Mouse (Mus musculus) brown adipose tissue, adult 24 weeks (tissue): ENCODE results near the gene Apold1. TPM values are rescaled to one million over a fixed set of nuclear protein-coding genes. Genes with fewer than 3 reads are reported as not detected.

Source experiments
- H3K27ac ChIP-seq: fragments of 200-500 bp; replicated peaks from 2 replicates; pipeline ENCODE4 v1.5.1; 2012; ENCODE audit warnings: low read depth, mild to moderate bottlenecking, low read length
- H3K4me1 ChIP-seq: fragments of 200-500 bp; 2 replicates; pipeline ENCODE4 v1.6.1; 2012; ENCODE audit warnings: low read length, mixed read lengths; ENCODE audit not compliant: control insufficient read depth, insufficient read depth, insufficient read length
- H3K4me3 ChIP-seq: fragments of 200-500 bp; 2 replicates; pipeline ENCODE4 v1.5.1; 2012; ENCODE audit warnings: low read depth, mild to moderate bottlenecking, low read length, moderate library complexity; ENCODE audit not compliant: insufficient read depth
- polyA plus RNA-seq: library from polyadenylated mRNA; stranded (reverse); fragments of >200 nt; gene quantifications from 2 replicates; pipeline ENCODE4 v1.2.4, GENCODE M21; 2012; ENCODE audit not compliant: missing spikeins, insufficient read depth, insufficient read length

The Apold1 gene
- polyA plus RNA-seq, 1 experiment: 22.1 TPM

DNA sequence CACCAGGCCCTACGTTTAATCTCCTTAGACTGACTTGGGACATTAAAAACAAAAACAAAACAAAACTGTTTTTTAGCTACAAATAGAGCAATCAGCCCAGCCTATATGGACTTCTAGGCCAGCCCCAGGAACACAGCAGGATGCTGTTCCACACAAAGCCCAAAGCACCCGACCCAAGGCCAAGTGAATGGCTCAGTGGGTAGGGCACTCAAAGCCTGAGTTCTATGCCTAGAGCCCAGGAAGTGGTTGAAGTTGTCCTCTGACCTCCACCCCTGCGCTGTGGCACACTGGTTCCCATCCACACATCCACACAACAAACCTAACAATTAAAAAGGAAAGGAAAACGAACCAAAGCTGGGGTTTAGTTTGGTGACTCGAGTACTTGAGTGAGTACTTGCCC is 20.2 kb upstream of the Apold1 start:
- H3K4me1 ChIP-seq: no peaks in the 10 kb centered on the region
- H3K4me3 ChIP-seq: no peak overlapping the region

DNA sequence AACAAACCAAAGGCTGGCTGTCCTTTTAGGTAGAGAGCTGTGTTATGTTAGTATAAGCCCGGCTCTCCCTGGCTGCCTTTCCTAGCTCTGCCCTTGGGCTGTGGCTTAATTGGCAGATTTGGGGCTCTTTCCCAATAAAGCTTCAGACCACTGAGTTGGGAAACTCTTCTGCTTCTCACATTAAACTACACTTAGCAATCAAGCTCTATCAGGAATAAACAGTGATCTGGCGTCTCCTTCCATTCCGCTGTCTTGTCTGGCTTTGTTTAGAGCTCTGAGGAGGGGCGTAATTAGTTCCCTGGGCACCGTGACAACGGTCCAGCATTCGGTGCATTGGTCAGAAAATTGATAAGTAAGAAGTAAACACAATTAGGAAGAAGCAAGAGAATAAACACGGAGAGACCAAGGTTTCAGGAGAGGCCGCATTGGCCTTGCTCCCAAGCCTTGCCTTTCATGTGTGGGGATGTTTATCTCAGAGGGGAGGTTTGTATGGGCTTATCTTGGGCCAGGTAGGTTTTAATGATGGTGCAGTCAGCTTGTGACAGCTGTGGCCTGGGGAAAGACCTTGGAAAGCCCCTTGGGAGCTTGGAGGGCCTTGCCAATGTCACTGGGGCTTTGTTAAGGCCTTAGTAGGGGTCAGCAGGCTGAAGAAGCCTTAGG is 19.5 kb upstream of the Apold1 start:
- Histone ChIP-seq H3K4me3 (no peak overlapping the region), H3K27ac (no peak overlapping the region), H3K4me1 (no peaks in the 10 kb centered on the region)

More for the DNA sequence above, 20.2 kb upstream of the Apold1 start:
- no peak overlapping the region for H3K27ac ChIP-seq

GRCm38 (mm10) chr6:134962518-134962893 is 19.0 kb upstream of the Apold1 start:
- Histone ChIP-seq H3K4me1 (no peaks in the 10 kb centered on the region), H3K27ac (no peak overlapping the region)

GRCm38 (mm10) chr6:134963910-134964309 is 17.6 kb upstream of the Apold1 start:
- H3K4me3 ChIP-seq: no peak overlapping the region
- H3K27ac ChIP-seq: no peak overlapping the region
- no peaks in the 10 kb centered on the region for H3K4me1 ChIP-seq

More at GRCm38 (mm10) chr6:134962518-134962893, 19.0 kb upstream of the Apold1 start:
- H3K4me3 ChIP-seq: no peak overlapping the region

DNA sequence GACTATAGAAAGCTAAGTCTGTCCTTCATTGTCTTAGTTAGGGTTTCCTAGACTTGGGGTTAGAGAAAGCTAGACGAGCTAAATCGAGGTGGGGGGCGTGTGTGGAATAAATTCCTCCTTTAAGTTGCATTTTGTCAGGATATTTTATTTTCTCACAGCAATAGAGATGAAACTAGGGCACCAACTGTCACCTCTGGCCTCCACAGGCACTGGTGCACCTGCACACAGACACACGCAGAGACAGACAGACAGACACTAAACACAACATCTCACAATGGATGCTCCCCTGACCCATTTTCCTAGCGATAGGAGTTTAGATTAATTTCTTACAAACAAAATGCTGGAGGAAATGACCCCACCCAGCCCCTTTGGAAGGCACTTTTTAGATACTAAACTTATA is 14.8 kb upstream of the Apold1 start:
- Histone ChIP-seq H3K4me3 (no peak overlapping the region), H3K27ac (no peak overlapping the region), H3K4me1 (no peaks in the 10 kb centered on the region)

DNA sequence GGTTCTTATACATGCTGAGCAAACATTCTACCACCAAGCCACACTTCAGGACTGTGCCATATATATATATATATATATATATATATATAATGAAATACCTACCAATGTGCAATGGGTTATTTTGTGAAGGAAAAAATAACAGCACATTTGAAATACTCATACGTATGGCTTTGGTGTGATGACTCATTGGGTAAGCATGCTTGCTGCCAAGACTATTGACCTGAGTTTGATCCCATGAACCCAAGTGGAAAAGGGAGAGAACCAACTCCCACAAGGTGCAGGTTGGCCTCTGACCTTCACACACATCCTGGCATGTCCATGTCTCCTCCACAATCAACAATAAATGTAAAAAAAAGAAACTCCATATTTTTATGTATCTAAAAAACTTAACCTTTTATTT is 13.2 kb upstream of the Apold1 start:
- Histone ChIP-seq H3K27ac (no peak overlapping the region), H3K4me1 (no peaks in the 10 kb centered on the region), H3K4me3 (no peak overlapping the region)

DNA sequence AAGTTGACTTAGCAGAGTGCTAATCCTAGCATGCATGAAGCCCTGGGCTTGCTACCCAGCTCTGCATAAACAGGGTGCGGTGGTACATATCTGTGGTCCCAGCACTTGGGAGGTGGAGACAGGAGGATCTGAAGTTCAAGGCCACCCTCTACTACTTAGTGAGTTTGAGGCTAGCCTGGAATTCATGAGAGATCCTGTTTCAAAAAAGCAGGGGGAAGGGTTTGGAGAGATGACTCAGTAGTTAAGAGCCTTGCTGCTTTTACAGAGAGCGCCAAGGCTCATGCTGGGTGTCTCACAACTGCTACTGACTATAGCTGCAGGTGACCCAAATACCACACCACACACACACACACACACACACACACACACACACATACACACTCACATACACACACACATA is 12.0 kb upstream of the Apold1 start:
- Histone ChIP-seq H3K4me3 (no peak overlapping the region), H3K4me1 (no peaks in the 10 kb centered on the region), H3K27ac (no peak overlapping the region)

- H3K27ac ChIP-seq: no peak overlapping the region
- no peak overlapping the region for H3K4me3 ChIP-seq
- peaks cover 2% of the 10 kb centered on the region; the same call in 1 of the 2 replicates for H3K4me1 ChIP-seq
Measured at GRCm38 (mm10) chr6:134972096-134972495, 9.4 kb upstream of the Apold1 start.

GRCm38 (mm10) chr6:134976628-134977027 is 4.9 kb upstream of the Apold1 start:
- H3K27ac ChIP-seq: peak overlapping the region; percentile 64
- H3K4me3 ChIP-seq: no peak overlapping the region
- H3K4me1 ChIP-seq: peaks cover 2% of the 10 kb centered on the region; the same call in 1 of the 2 replicates

DNA sequence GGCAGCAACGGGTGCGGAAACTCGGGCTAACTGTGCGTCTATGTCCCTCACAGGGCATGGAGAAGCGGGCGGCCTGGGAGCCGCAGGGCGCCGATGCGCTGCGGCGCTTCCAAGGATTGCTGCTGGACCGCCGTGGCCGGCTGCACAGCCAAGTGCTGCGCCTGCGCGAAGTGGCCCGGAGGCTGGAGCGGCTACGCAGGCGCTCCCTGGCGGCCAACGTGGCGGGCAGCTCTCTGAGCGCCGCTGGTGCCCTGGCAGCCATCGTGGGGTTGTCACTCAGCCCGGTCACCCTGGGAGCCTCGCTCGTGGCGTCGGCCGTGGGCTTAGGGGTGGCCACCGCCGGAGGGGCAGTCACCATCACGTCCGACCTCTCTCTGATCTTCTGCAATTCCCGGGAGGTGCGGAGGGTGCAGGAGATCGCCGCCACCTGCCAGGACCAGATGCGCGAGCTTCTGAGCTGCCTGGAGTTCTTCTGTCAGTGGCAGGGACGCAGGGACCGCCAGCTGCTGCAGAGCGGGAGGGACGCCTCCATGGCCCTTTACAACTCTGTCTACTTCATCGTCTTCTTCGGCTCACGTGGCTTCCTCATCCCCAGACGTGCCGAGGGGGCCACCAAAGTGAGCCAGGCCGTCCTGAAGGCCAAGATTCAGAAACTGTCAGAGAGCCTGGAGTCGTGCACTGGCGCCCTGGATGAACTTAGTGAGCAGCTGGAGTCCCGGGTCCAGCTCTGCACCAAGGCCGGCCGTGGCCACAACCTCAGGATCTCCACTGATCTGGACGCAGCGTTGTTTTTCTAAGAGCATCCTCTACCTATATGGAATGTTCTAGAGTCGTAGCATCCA is 2.2 kb downstream of the Apold1 start:
- Histone ChIP-seq H3K27ac (peak overlapping the region; percentile 96), H3K4me1 (no peaks in the 10 kb centered on the region), H3K4me3 (peak overlapping the region; percentile 81)

DNA sequence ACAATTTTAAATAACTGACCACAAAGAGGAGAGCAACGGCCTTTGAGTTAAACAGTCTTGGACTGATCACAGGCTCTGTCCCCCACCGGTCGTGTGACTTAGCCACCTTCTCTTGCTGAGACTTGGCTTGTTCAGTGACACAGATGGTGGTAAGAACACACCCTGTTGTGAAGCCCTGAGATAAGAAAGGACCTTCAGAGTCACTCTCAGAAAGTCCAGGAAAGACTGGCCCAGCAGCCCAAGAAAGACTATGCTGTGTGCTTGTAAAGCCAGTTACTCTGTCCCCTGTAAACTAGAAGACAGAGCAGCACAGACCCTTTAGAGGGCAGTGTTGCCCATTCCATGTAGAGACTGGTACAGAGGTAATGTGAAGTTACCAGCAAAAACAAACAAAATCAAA is 3.2 kb downstream of the Apold1 start:
- H3K27ac ChIP-seq: no peak overlapping the region
- no peaks in the 10 kb centered on the region for H3K4me1 ChIP-seq
- H3K4me3 ChIP-seq: peak overlapping the region; percentile 81; the same call in 1 of the 2 replicates

- Histone ChIP-seq H3K4me1 (no peaks in the 10 kb centered on the region), H3K27ac (no peak overlapping the region), H3K4me3 (no peak overlapping the region)
Measured at GRCm38 (mm10) chr6:134988377-134988776, 6.9 kb downstream of the Apold1 start.

GRCm38 (mm10) chr6:134990674-134991073 is 9.2 kb downstream of the Apold1 start:
- H3K4me1 ChIP-seq: no peaks in the 10 kb centered on the region
- no peak overlapping the region for H3K27ac ChIP-seq
- H3K4me3 ChIP-seq: no peak overlapping the region

DNA sequence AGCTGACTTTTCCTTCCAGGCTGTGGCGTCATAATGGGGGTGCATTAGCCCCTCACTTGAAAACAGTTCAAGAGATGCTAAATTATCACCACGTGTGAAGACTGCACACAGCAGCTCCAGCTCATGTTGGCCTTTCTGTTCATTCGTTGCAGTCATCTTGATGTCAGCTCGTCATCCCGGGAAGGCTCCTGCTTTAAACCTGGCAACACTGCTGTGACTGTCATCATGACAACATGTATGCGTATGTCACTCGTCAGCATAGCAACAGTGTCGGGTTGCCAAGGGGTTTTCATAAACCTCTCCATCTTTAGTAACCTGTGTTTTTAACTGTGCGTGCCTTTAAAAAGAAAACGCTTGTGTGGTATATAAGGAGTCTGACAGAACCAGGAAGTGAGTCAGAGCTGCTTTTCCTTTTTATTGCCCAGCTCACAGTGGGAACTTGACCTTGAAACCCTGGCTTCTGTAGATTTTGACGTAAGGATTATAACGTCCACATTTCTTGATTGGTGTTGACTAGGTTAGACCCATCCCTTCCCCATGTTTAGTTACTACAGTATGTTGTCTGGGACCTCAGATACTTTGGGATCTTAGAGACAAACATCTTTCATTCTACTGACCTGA is 12.6 kb downstream of the Apold1 start:
- no peaks in the 10 kb centered on the region for H3K4me1 ChIP-seq
- H3K27ac ChIP-seq: no peak overlapping the region

DNA sequence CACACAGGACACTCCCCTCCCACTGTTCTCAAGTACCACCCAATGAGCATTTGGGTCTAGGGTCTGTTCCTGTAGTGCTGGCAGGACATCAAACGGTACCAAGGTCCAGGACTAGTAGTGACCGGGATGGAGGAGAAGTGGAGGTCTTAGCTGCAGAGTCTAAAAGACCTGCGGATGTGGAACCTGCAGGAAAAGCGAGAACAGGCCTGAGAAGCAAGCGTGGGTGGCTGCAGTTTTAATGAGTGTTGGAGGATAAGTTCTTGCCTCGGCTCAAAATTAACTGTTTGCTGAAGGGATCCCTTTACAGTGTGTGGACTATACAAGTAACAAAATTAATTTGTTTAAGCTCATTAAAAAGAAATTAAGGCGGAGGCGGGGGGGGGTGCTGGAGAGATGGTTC is 13.5 kb downstream of the Apold1 start:
- Histone ChIP-seq H3K27ac (no peak overlapping the region), H3K4me3 (no peak overlapping the region), H3K4me1 (no peaks in the 10 kb centered on the region)

More for the DNA sequence above, 12.6 kb downstream of the Apold1 start:
- H3K4me3 ChIP-seq: no peak overlapping the region
